Mouse (Mus musculus): ENCODE results near the gene Rsph14.

DNA sequence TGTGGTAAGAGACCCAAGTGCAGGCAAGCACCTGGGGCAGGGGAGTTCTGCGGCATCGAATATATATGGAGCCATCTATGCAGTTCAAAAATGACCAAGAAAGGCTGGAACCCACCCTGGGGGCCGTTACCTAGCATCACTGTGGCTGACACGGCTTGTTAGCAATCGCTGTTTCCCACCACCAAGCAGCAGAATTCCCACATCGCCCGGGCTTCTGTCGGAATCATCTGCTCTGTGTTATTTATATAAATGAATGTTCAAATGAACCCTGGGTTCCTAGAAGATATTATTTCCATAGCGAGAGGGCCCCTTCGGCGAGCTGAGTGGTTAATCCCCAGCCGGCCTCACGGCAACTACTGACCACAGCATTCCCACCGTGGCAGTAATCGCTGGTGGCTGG, 21.7 kb downstream of the Rsph14 start:
- TF ChIP-seq CTCF (IDR thresholded peaks at IDR 0.05; ENCODE audit: control insufficient read depth, insufficient read depth, insufficient read length) (no peak), CEBPB (IDR thresholded peaks at IDR 0.05; ENCODE audit: low read depth) (no peak), USF1 (IDR thresholded peaks at IDR 0.05; ENCODE audit: low read depth) (no peak), MAX (IDR thresholded peaks at IDR 0.05) (no peak)

Data from C2C12 (cell line).